In genomic region chr11:67612158-67612839, GRCm38 (mm10) we compare ENCODE assay signal across 21 mouse cellular contexts.
A peak's percentile ranks its signal among the peaks of the same experiment; 100 is the strongest.
DNase-seq lines count a peak whose midpoint lies in the region; ATAC-seq lines count a peak whose summit lies in the region.
"Had no signal": no experiment of that assay in that cellular context is flagged by ENCODE, and none has a peak within 500 bp of the region (broad histone marks: within the 10 kb centered on the region; RNA-seq: fewer than 3 reads in every experiment).

No protein-coding gene starts in this region.

- no peak overlapping the region for H3K4me2 ChIP-seq in hindbrain, embryonic 15.5 days
- no peak overlapping the region for H3K4me2 ChIP-seq in hindbrain, embryonic 12.5 days (replicated peaks)
- H3K4me2 ChIP-seq in neural tube, embryonic 13.5 days = no peak overlapping the region
- H3K4me2 ChIP-seq in forebrain, embryonic 16.5 days (ENCODE audit: low read length) = no peak overlapping the region
- no peak overlapping the region for H3K4me2 ChIP-seq in neural tube, embryonic 15.5 days
- H3K4me2 ChIP-seq: limb, embryonic 13.5 days; liver, embryonic 12.5 days had no signal

- no peak overlapping the region for H3K4me3 ChIP-seq in hindbrain, embryonic 15.5 days
- H3K4me3 ChIP-seq in hindbrain, embryonic 12.5 days = no peak overlapping the region
- H3K4me3 ChIP-seq in neural tube, embryonic 13.5 days = no peak overlapping the region
- no peak overlapping the region for H3K4me3 ChIP-seq in forebrain, embryonic 16.5 days (replicated peaks; ENCODE audit: low read length)
- H3K4me3 ChIP-seq in neural tube, embryonic 15.5 days (replicated peaks) = no peak overlapping the region
- H3K4me3 ChIP-seq: gastrocnemius, adult 2 months; limb, embryonic 13.5 days; liver, embryonic 12.5 days had no signal

- H3K36me3 ChIP-seq in hindbrain, embryonic 15.5 days = no peaks in the 10 kb centered on the region
- H3K36me3 ChIP-seq in hindbrain, embryonic 12.5 days = no peaks in the 10 kb centered on the region
- H3K36me3 ChIP-seq in neural tube, embryonic 13.5 days = no peaks in the 10 kb centered on the region
- H3K36me3 ChIP-seq in forebrain, embryonic 16.5 days (ENCODE audit: control insufficient read depth, insufficient read depth) = no peaks in the 10 kb centered on the region
- H3K36me3 ChIP-seq in neural tube, embryonic 15.5 days = no peaks in the 10 kb centered on the region
- H3K36me3 ChIP-seq: limb, embryonic 13.5 days; liver, embryonic 12.5 days had no signal

- no peak overlapping the region for H3K9ac ChIP-seq in hindbrain, embryonic 15.5 days
- H3K9ac ChIP-seq in hindbrain, embryonic 12.5 days = no peak overlapping the region
- H3K9ac ChIP-seq in neural tube, embryonic 13.5 days = no peak overlapping the region
- H3K9ac ChIP-seq in forebrain, embryonic 16.5 days (replicated peaks; ENCODE audit: low read depth, low read length) = no peak overlapping the region
- H3K9ac ChIP-seq in neural tube, embryonic 15.5 days (replicated peaks) = no peak overlapping the region
- H3K9ac ChIP-seq: limb, embryonic 13.5 days; liver, embryonic 12.5 days had no signal

- peaks cover 9% of the 10 kb centered on the region; the same call in 1 of the 2 replicates for H3K4me1 ChIP-seq in hindbrain, embryonic 15.5 days (replicated peaks)
- no peaks in the 10 kb centered on the region for H3K4me1 ChIP-seq in hindbrain, embryonic 12.5 days
- no peaks in the 10 kb centered on the region for H3K4me1 ChIP-seq in neural tube, embryonic 13.5 days (replicated peaks)
- H3K4me1 ChIP-seq in forebrain, embryonic 16.5 days (replicated peaks; ENCODE audit: control insufficient read depth, insufficient read depth, low read length) = peaks cover 20% of the 10 kb centered on the region
- peaks cover 6% of the 10 kb centered on the region; the same call in 1 of the 2 replicates for H3K4me1 ChIP-seq in neural tube, embryonic 15.5 days
- H3K4me1 ChIP-seq: liver, embryonic 12.5 days had no signal

- H3K9me3 ChIP-seq in hindbrain, embryonic 15.5 days = no peaks in the 10 kb centered on the region
- H3K9me3 ChIP-seq in hindbrain, embryonic 12.5 days (replicated peaks) = no peaks in the 10 kb centered on the region
- no peaks in the 10 kb centered on the region for H3K9me3 ChIP-seq in neural tube, embryonic 13.5 days
- no peaks in the 10 kb centered on the region for H3K9me3 ChIP-seq in forebrain, embryonic 16.5 days (ENCODE audit: control insufficient read depth, low read length)
- no peaks in the 10 kb centered on the region for H3K9me3 ChIP-seq in neural tube, embryonic 15.5 days (replicated peaks)
- H3K9me3 ChIP-seq: limb, embryonic 13.5 days; liver, embryonic 12.5 days had no signal

- no peak for ATAC-seq in hindbrain, embryonic 15.5 days (ENCODE audit: low FRiP score, low read depth)
- ATAC-seq in hindbrain, embryonic 12.5 days (ENCODE audit: low FRiP score) = no peak
- ATAC-seq in neural tube, embryonic 13.5 days (ENCODE audit: low read depth) = no peak
- peak; percentile 47 for ATAC-seq in forebrain, embryonic 16.5 days
- no peak; the same call in 1 of the 2 replicates for ATAC-seq in neural tube, embryonic 15.5 days (ENCODE audit: low FRiP score)
- no peak for ATAC-seq in erythroid progenitor cell, adult 5-6 weeks (replicated peaks; ENCODE audit: low FRiP score, poor library complexity, severe bottlenecking)
- ATAC-seq: activated CD4-positive, CD25-positive, alpha-beta regulatory T cell, adult 4 months; liver, embryonic 12.5 days had no signal

- H3K27me3 ChIP-seq in hindbrain, embryonic 15.5 days = no peaks in the 10 kb centered on the region
- no peaks in the 10 kb centered on the region for H3K27me3 ChIP-seq in hindbrain, embryonic 12.5 days
- no peaks in the 10 kb centered on the region for H3K27me3 ChIP-seq in neural tube, embryonic 13.5 days
- no peaks in the 10 kb centered on the region for H3K27me3 ChIP-seq in forebrain, embryonic 16.5 days (replicated peaks; ENCODE audit: control insufficient read depth, insufficient read depth, low read length)
- no peaks in the 10 kb centered on the region for H3K27me3 ChIP-seq in neural tube, embryonic 15.5 days (replicated peaks)
- H3K27me3 ChIP-seq: limb, embryonic 13.5 days; liver, embryonic 12.5 days had no signal

- DNase-seq in neural tube, embryonic 10.5 days (ENCODE audit: extremely low spot score, low spot score) = no peak
- no peak for DNase-seq in lung, postnatal 14 days
- DNase-seq: adrenal gland, adult 8-10 months; cerebellum, adult 2 months; cerebellum, postnatal 36 days; gastrocnemius, adult 2 months; heart, postnatal 36 days; kidney, adult 18-20 months; kidney, postnatal 4 days; lung, adult 18-20 months; lung, postnatal 10 days; thymus, postnatal 14 days had no signal

- 71% methylated on average over 9 of the region's 9 CpGs for WGBS in hindbrain, embryonic 15.5 days
- 78% methylated on average over 9 of the region's 9 CpGs for WGBS in hindbrain, embryonic 12.5 days
- 78% methylated on average over 9 of the region's 9 CpGs for WGBS in neural tube, embryonic 13.5 days
- 48% methylated on average over 9 of the region's 9 CpGs for WGBS in forebrain, embryonic 16.5 days
- 69% methylated on average over 9 of the region's 9 CpGs for WGBS in neural tube, embryonic 15.5 days

- peak overlapping the region; percentile 32; the same call in 1 of the 2 replicates for H3K27ac ChIP-seq in hindbrain, embryonic 15.5 days (replicated peaks)
- H3K27ac ChIP-seq in hindbrain, embryonic 12.5 days = no peak overlapping the region
- peak overlapping the region; percentile 9; the same call in 1 of the 2 replicates for H3K27ac ChIP-seq in neural tube, embryonic 13.5 days (replicated peaks)
- peak overlapping the region; percentile 39 for H3K27ac ChIP-seq in forebrain, embryonic 16.5 days (ENCODE audit: low read length)
- H3K27ac ChIP-seq in neural tube, embryonic 15.5 days (replicated peaks) = peak overlapping the region; percentile 64
- H3K27ac ChIP-seq: gastrocnemius, adult 2 months; limb, embryonic 13.5 days; liver, embryonic 12.5 days had no signal
